Mouse (Mus musculus) thymus, adult 2 months (tissue): Measurements from ENCODE around the gene Rhebl1.

ENCODE experiments used
- CTCF ChIP-seq: fragments of 200-500 bp; IDR thresholded peaks from 2 replicates; pipeline ENCODE4 v1.5.1; 2012; ENCODE audit warnings: mild to moderate bottlenecking, control low read depth, low read length, moderate library complexity, borderline replicate concordance; ENCODE audit not compliant: control insufficient read depth, poor library complexity, insufficient read depth; ENCODE audit errors: extremely low read depth
- POLR2A ChIP-seq: fragments of 200-500 bp; IDR thresholded peaks from 2 replicates; pipeline ENCODE4 v1.6.1; 2012; ENCODE audit warnings: mild to moderate bottlenecking, low read length, control low read depth, moderate library complexity; ENCODE audit not compliant: control insufficient read depth, poor library complexity, insufficient read depth; ENCODE audit errors: extremely low read depth

- TF ChIP-seq CTCF (no peak), POLR2A (no peak)
Measured at GRCm38 (mm10) chr15:98940816-98941215, 46.5 kb upstream of the Rhebl1 start.
